Mouse (Mus musculus) left cerebral cortex, adult 18-20 months (tissue): ENCODE measurements around the gene Uqcr11. TPM values are rescaled to one million over a fixed set of nuclear protein-coding genes. Genes with fewer than 3 reads are reported as not detected.

Experiments used
- DNase-seq, 2 experiments: peaks; one replicate each; pipeline ENCODE4 v3.0.0; 2021 to 2022; ENCODE audit warnings: low spot score in 2 of 2, mixed read lengths in 1 of 2
- microRNA-seq, 2 experiments: library from miRNA; unstranded; fragments of <30 nt; microRNA quantifications; one replicate each; pipeline ENCODE4 v1.2.0; 2021
- total RNA-seq, 2 experiments: library from RNA; stranded (reverse); gene quantifications; 2 replicates each; pipeline ENCODE4 v1.2.3; 2021

Gene Uqcr11
- total RNA-seq, 2 experiments from 2014 or later = 383 to 388 TPM

- no peak for DNase-seq
Measured at GRCm38 (mm10) chr10:80377716-80378115, 28.9 kb downstream of the Uqcr11 start.

- DNase-seq = peak; percentile 92 to 94
Measured at GRCm38 (mm10) chr10:80376160-80376559, 30.5 kb downstream of the Uqcr11 start.

GRCm38 (mm10) chr10:80374063-80374462, 32.6 kb downstream of the Uqcr11 start:
- DNase-seq = peak; percentile 82 to 87

GRCm38 (mm10) chr10:80372706-80373105, 33.9 kb downstream of the Uqcr11 start:
- DNase-seq = peak in 1 of 2 experiments; percentile 56

- no peak for DNase-seq
Measured at GRCm38 (mm10) chr10:80371983-80372382, 34.6 kb downstream of the Uqcr11 start.

- DNase-seq = peak; percentile 32 to 55
Measured at GRCm38 (mm10) chr10:80371411-80371966, 35.1 kb downstream of the Uqcr11 start.

- DNase-seq = peak in 1 of 2 experiments; percentile 66
Measured at GRCm38 (mm10) chr10:80369995-80370747, 36.5 kb downstream of the Uqcr11 start.

- DNase-seq = no peak
Measured at GRCm38 (mm10) chr10:80368392-80368791, 38.2 kb downstream of the Uqcr11 start.

GRCm38 (mm10) chr10:80367954-80368353, 38.7 kb downstream of the Uqcr11 start:
- DNase-seq = no peak

- DNase-seq = no peak
Measured at GRCm38 (mm10) chr10:80365736-80366135, 40.9 kb downstream of the Uqcr11 start.

GRCm38 (mm10) chr10:80363734-80364133, 42.9 kb downstream of the Uqcr11 start:
- no peak for DNase-seq

- no peak for DNase-seq
Measured at GRCm38 (mm10) chr10:80357994-80358639, 48.5 kb downstream of the Uqcr11 start.

GRCm38 (mm10) chr10:80357336-80357735, 49.3 kb downstream of the Uqcr11 start:
- peak; percentile 34 to 55 for DNase-seq

- peak in 1 of 2 experiments; percentile 35 for DNase-seq
Measured at GRCm38 (mm10) chr10:80356737-80357136, 49.9 kb downstream of the Uqcr11 start.

GRCm38 (mm10) chr10:80356001-80356682, 50.5 kb downstream of the Uqcr11 start, which contains the start of gene Plk5:
TSS of gene Plk5 (plus strand) at chr10:80356459.
- peak in 1 of 2 experiments; percentile 33 for DNase-seq

GRCm38 (mm10) chr10:80355431-80355830, 51.2 kb downstream of the Uqcr11 start:
- no peak for DNase-seq

Small RNA genes lying within 50 kb of the gene (microRNA-seq; reads per million reads assigned to microRNA genes)
- gene Gm22721 = 0 reads per million in 2 experiments

Other genes with a start within 250 kb of the Uqcr11 start
- 10 to 100 TPM; 89.7 to 94.6 TPM for gene Cirbp, start 240.8 kb downstream of the Uqcr11 start, total RNA-seq
- 1 to 10 TPM; 6.8 to 7.0 TPM for gene 1600002K03Rik, start 233.9 kb downstream of the Uqcr11 start, total RNA-seq
- gene Efna2, start 227.3 kb downstream of the Uqcr11 start, total RNA-seq = 1 to 10 TPM; 7.0 to 8.2 TPM
- 10 to 100 TPM; 32.2 to 39.3 TPM for gene Mum1, start 180.4 kb downstream of the Uqcr11 start, total RNA-seq
- 100 to 1,000 TPM; 219 to 232 TPM for gene Ndufs7, start 157.7 kb downstream of the Uqcr11 start, total RNA-seq
- 10 to 100 TPM; 16.2 to 21.2 TPM for gene Gamt, start 145.8 kb downstream of the Uqcr11 start, total RNA-seq
- gene Dazap1, start 145.3 kb downstream of the Uqcr11 start, total RNA-seq = 10 to 100 TPM; 75.6 to 81.7 TPM
- gene Rps15, start 114.4 kb downstream of the Uqcr11 start, total RNA-seq = 1,000 to 10,000 TPM in 1 of 2 experiments, 100 to 1,000 TPM in 1; 965 to 1,061 TPM
- gene Apc2, start 110.9 kb downstream of the Uqcr11 start, total RNA-seq = 100 to 1,000 TPM; 106 to 109 TPM
- gene 2310011J03Rik, start 86.3 kb downstream of the Uqcr11 start, total RNA-seq = 10 to 100 TPM; 25.1 to 28.5 TPM
- gene Pcsk4, start 77.3 kb downstream of the Uqcr11 start, total RNA-seq = 1 to 10 TPM; 4.8 to 6.9 TPM
- gene Reep6, start 76.9 kb downstream of the Uqcr11 start, total RNA-seq = 10 to 100 TPM; 13.4 to 13.5 TPM
- gene Adamtsl5, start 58.4 kb downstream of the Uqcr11 start, total RNA-seq = 10 to 100 TPM in 1 of 2 experiments, 1 to 10 TPM in 1; 8.8 to 10.4 TPM
- 10 to 100 TPM; 25.8 to 34.6 TPM for gene Plk5, start 50.4 kb downstream of the Uqcr11 start, total RNA-seq
- gene Mex3d, start 19.2 kb downstream of the Uqcr11 start, total RNA-seq = 10 to 100 TPM; 20.1 to 20.7 TPM
- gene Mbd3, start 7.3 kb downstream of the Uqcr11 start, total RNA-seq = 100 to 1,000 TPM; 143 to 166 TPM
- gene Tcf3, start 26.8 kb upstream of the Uqcr11 start, total RNA-seq = 10 to 100 TPM; 25.4 to 29.8 TPM
- gene Onecut3, start 88.0 kb upstream of the Uqcr11 start, total RNA-seq = not detected
- under 1 TPM; 0.12 to 0.21 TPM for gene Atp8b3, start 132.3 kb upstream of the Uqcr11 start, total RNA-seq
- gene Rexo1, start 154.7 kb upstream of the Uqcr11 start, total RNA-seq = 10 to 100 TPM; 41.4 to 42.3 TPM
- gene Klf16, start 170.5 kb upstream of the Uqcr11 start, total RNA-seq = 10 to 100 TPM; 54.8 to 68.7 TPM
- gene Abhd17a, start 183.5 kb upstream of the Uqcr11 start, total RNA-seq = 100 to 1,000 TPM; 179 to 185 TPM
- 10 to 100 TPM; 49.1 to 50.5 TPM for gene Scamp4, start 196.0 kb upstream of the Uqcr11 start, total RNA-seq
- gene Adat3, start 196.1 kb upstream of the Uqcr11 start, total RNA-seq = 1 to 10 TPM; 2.3 to 6.4 TPM
- gene Gm49322, start 199.2 kb upstream of the Uqcr11 start, total RNA-seq = 1 to 10 TPM; 3.5 to 3.7 TPM
- gene Csnk1g2, start 216.0 kb upstream of the Uqcr11 start, total RNA-seq = 100 to 1,000 TPM; 253 to 267 TPM